8 mouse cellular contexts compared by ENCODE assay signal in genomic region chr19:36348161-36348800, GRCm38 (mm10). TPM values are rescaled to one million over a fixed set of nuclear protein-coding genes. Genes with fewer than 3 reads are reported as not detected.
DNase-seq lines count a peak whose midpoint lies in the region; ATAC-seq and TF ChIP-seq lines count a peak whose summit lies in the region.

Gene Pcgf5, plus strand, starts transcription at chr19:36348309.

- under 1% methylated on average over 75 of the region's 92 CpGs for WGBS in hindbrain, postnatal 0 days
- WGBS in macrophage (ENCODE audit: missing documents): under 1% methylated on average over 67 of the region's 92 CpGs

- ATAC-seq in hindbrain, postnatal 0 days: peak; percentile 79

- intact Hi-C loops in left cerebral cortex, adult 2 months (cut with DNase I): loop anchor here (1.0 to 5.0 kb wide), 3 partner anchors 62 to 236 kb away; no protein-coding TSS in a partner anchor

- no peaks in the 10 kb centered on the region for H3K36me3 ChIP-seq in hindbrain, postnatal 0 days (ENCODE audit: insufficient read depth, low read length)
- no peaks in the 10 kb centered on the region for H3K36me3 ChIP-seq in macrophage (ENCODE audit: inconsistent target)

- no peak within 1 kb of the TSS for H3K27ac ChIP-seq in hindbrain, postnatal 0 days
- peak within 1 kb of the TSS; percentile 97 for H3K27ac ChIP-seq in left cerebral cortex, adult 2 months
- no peak within 1 kb of the TSS for H3K27ac ChIP-seq in macrophage

- H3K4me2 ChIP-seq in hindbrain, postnatal 0 days (ENCODE audit: low read depth, low read length): peak within 1 kb of the TSS; percentile 100

- peak within 1 kb of the TSS; percentile 82 for H3K4me3 ChIP-seq in hindbrain, postnatal 0 days (ENCODE audit: low read length)
- peak within 1 kb of the TSS; percentile 95 for H3K4me3 ChIP-seq in left cerebral cortex, adult 2 months
- peak within 1 kb of the TSS; percentile 5; the same call in 1 of the 2 replicates for H3K4me3 ChIP-seq in macrophage (ENCODE audit: inconsistent target)

- DNase-seq in T-cell, adult 2 months (ENCODE audit: low spot score): peak; percentile 80
- DNase-seq in cerebellum, postnatal 4 days (ENCODE audit: low spot score in 2 of 2): peak; percentile 29 to 53
- DNase-seq in gastrocnemius, adult 8-10 months (ENCODE audit: low spot score in 2 of 2): peak; percentile 81 to 91
- DNase-seq in hindbrain, postnatal 0 days (ENCODE audit: low spot score): peak; percentile 71
- DNase-seq in left cerebral cortex, adult 2 months (ENCODE audit: extremely low spot score in 1 of 2, low spot score in 2 of 2): peak; percentile 69 to 73
- DNase-seq in retina, postnatal 1 day: peak; percentile 94
- peak; percentile 85 for DNase-seq in thymus, postnatal 4 days

- TF ChIP-seq CTCF in hindbrain, postnatal 0 days (IDR thresholded peaks at IDR 0.05; ENCODE audit: low read depth): no peak
- no peak for TF ChIP-seq CTCF in left cerebral cortex, adult 2 months (IDR thresholded peaks at IDR 0.05)

- H3K79me2 ChIP-seq in macrophage (ENCODE audit: inconsistent target): no peaks in the 10 kb centered on the region

- no peaks in the 10 kb centered on the region for H3K9me3 ChIP-seq in hindbrain, postnatal 0 days (ENCODE audit: low read length)

- peak within 1 kb of the TSS; percentile 44 for H3K9ac ChIP-seq in hindbrain, postnatal 0 days (replicated peaks; ENCODE audit: low read length)

- H3K4me1 ChIP-seq in hindbrain, postnatal 0 days (ENCODE audit: insufficient read depth, low read length): no peaks in the 10 kb centered on the region

- no peaks in the 10 kb centered on the region for H3K27me3 ChIP-seq in hindbrain, postnatal 0 days (ENCODE audit: insufficient read depth, low read length)

RNA-seq across cellular contexts. Expression of gene Pcgf5, which starts in this region (rescaled TPM):
- 10 to 100 TPM; 43.6 to 49.1 (median 44.8) TPM for total RNA-seq in gastrocnemius, adult 8-10 months (2022)
- total RNA-seq in hindbrain, postnatal 0 days (2014; rRNA removed): 2.9 and 8.5 TPM in 2 replicates
- 7.6 and 7.7 TPM in 2 replicates for polyA plus RNA-seq in hindbrain, postnatal 0 days (2015; fragmentation: Nextera tagmentation; extraction: Ambion mirVana)
- total RNA-seq in left cerebral cortex, adult 2 months (2021): 10 to 100 TPM; 27.8 to 28.1 TPM
- total RNA-seq in macrophage (2018; cell fraction: chromatin; rRNA removed): 100 to 1,000 TPM in 1 of 26 experiments, 10 to 100 TPM in 25; 20.9 to 247 (median 50.9) TPM
- 10 to 100 TPM in 25 of 26 experiments, 1 to 10 TPM in 1; 9.1 to 32.3 (median 22.4) TPM for total RNA-seq in macrophage (2018; cell fraction: cytosol; rRNA removed)
- total RNA-seq in macrophage (2018; cell fraction: nucleus; rRNA removed): 100 to 1,000 TPM in 1 of 26 experiments, 10 to 100 TPM in 25; 17.2 to 189 (median 33.8) TPM
- 9.2 to 10.3 TPM (median 10.0 TPM) in 3 replicates for polyA plus RNA-seq in macrophage (2018)

Comparison
In these comparisons a context has a peak if more than half of its experiments do, and no peak if none do; other contexts are left out.
1. DNase-seq: peak in every context shown above with its lines; median percentile 94 in retina, postnatal 1 day; 86 in gastrocnemius, adult 8-10 months; 85 in thymus, postnatal 4 days; 80 in T-cell, adult 2 months; 71 in hindbrain, postnatal 0 days; 71 in left cerebral cortex, adult 2 months; 41 in cerebellum, postnatal 4 days.
2. H3K4me3 ChIP-seq: peak in every context shown above with its lines; median percentile 95 in left cerebral cortex, adult 2 months; 82 in hindbrain, postnatal 0 days; 5 in macrophage.